Mouse (Mus musculus) lung, postnatal 14 days (tissue): ENCODE measurements around the gene Nfx1.

Experiments used
- DNase-seq: peaks from one replicate; pipeline ENCODE4 v3.0.0; 2021

The Nfx1 gene

GRCm38 (mm10) chr4:41048926-41049325, 78.2 kb downstream of the Nfx1 start:
- no peak for DNase-seq

DNA sequence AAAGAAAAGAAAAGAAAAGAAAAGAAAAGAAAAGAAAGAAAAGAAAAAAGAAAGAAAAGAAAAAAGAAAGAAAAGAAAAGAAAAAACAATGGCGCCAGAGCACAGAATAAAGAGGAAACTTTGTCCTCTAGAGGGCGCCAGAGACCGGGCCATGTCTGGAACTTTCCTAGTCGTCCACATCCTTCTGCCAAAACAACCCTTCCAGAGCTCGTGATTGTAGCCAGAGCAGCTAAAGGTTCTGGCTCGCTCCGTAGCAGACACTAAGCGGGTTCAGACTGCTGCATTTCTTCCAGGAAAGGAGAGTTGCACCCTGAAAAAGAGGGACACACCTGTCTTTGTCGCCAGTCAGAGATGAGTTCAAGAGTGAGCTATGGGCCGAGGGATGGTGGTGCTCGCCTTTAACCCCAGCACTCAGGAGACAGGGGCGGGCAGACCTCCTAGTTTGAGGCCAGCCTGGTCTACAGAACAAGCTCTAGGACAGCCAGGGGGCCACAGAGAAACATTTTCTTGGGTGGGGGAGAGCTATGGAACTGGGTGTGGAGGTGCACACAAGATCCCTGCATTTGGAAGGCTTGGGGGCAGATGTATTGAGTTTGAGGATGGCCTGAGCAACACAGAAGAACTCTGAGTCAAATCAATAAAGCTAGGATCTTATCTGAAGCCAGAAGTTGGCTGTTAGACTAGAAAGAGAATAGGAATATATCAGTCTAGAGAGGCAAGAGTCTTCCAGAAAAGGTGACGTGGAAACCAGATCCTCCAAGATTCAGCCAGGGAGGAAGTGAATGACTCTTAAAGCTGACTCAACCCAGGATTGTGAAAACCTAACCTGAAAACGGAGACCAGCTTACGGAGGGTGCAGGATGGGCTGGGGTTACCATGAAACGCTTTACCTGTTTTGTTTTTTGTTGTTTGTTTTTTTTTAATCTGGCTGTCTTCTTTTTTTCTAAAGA, 80.3 kb downstream of the Nfx1 start:
- DNase-seq: peak; percentile 92

DNA sequence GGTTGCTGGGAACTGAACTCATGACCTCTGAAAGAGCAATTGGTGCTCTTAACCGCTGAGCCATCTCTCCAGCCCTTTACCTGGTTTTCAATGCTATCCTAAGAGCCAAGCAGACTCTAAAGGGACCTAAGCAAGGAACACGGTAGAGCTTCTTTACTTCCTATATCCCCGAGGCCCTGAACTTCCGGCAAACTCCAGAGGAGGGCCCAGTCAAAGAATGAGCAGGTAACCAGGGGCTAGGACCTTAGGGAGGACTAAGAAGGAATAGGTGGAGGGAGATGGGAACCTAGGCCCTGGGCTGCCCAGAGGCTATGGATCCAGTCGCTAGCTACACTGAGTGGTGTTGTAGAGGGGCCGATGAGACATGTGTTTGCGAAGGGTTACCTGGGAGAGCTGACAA, 81.1 kb downstream of the Nfx1 start:
- no peak for DNase-seq

GRCm38 (mm10) chr4:41055111-41055510, 84.4 kb downstream of the Nfx1 start:
- peak; percentile 22 for DNase-seq

DNA sequence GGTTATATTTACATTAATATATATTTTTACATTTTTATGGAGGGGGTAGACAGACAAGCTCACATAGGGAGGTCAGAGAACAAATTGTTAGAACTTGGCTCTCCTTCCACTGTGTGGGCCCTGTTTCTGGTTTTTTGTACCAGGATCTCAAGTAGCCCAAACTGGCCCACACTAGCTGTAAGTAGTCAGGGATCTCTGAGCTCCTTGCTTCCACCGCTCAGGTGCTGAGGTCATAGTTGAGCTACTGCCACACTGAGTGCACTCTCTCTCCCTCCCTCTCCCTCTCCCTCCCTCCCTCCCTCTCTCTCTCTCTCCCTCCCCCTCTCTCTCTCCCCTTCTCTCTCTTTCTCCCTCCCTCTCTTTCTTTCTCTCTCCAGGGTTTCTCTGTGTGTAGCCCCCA, 85.5 kb downstream of the Nfx1 start:
- DNase-seq: no peak

DNA sequence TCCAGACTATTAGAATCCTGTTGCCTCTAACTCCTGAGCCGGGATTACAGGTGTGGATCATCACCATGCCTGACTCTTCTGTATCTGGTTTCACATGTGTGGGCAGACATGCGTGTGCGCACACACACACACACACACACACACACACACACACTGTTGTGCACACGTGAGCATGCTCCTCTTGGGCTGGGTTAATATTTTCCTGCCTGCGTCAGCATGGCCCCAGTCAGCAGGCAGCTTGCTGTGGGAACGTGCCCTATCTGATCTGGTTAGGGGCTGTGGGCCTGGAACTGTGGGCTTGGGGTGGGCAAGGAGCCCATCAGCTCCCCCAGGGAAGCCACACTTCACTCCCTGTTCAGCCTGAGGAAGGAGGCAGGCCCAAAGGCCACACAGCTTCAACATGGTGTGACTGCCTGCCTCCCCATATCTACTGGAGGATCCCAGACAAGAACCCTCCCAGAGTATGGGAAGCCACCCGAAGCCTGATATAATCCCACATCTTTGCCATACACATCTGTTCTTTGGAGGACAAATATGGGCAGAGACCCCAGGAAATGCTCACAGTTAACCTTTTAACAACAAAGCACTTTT, 86.1 kb downstream of the Nfx1 start:
- no peak for DNase-seq

- DNase-seq: no peak
Measured at GRCm38 (mm10) chr4:41057361-41057760, 86.7 kb downstream of the Nfx1 start.

DNA sequence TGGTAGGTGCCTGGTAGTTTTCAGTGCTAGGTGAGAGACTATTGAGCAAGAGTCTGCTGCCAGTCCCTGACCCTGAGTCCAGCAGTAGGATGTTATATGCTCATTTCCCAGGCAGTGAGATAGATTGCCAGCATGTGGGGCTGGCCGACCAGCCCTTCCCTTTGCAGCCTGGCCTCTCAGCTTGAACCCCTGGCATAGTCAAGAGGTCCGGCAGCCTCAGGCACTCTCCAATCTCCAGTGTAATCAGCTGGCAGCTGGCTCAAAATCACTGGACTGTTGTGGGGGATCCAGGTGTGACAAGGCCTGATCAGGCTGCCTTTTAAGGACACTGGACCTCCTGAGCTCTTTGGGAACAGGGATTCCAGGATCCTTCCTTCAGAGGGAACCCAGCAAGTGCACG, 92.6 kb downstream of the Nfx1 start:
- DNase-seq: no peak

- DNase-seq: peak; percentile 40
Measured at GRCm38 (mm10) chr4:41063894-41064673, 93.4 kb downstream of the Nfx1 start.

DNA sequence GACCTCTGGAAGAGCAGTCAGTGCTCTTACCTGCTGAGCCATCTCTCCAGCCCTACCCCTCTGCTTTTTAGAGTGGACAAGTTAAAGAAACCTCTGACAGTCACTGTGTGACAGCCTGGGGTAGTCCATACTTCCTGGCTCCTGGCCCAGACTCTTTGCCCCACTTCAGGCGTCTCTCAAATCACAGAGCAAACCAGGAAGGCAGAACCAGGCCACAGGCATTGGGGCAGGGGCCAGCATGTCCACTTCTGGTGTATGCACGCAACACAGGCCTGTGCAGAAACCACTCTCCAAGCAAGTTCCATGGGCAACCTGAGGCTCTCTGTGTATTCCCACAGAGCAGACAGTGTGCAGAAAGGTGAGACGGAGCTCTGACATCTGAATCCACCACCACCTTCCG, 94.5 kb downstream of the Nfx1 start:
- DNase-seq: no peak

GRCm38 (mm10) chr4:41071500-41072429, 101.1 kb downstream of the Nfx1 start:
- DNase-seq: no peak

GRCm38 (mm10) chr4:41073008-41073817, 102.5 kb downstream of the Nfx1 start:
- DNase-seq: no peak

GRCm38 (mm10) chr4:41074461-41074860, 103.8 kb downstream of the Nfx1 start:
- no peak for DNase-seq
